Mouse (Mus musculus): ENCODE data around the gene Cyp8b1.

The Cyp8b1 gene

DNA sequence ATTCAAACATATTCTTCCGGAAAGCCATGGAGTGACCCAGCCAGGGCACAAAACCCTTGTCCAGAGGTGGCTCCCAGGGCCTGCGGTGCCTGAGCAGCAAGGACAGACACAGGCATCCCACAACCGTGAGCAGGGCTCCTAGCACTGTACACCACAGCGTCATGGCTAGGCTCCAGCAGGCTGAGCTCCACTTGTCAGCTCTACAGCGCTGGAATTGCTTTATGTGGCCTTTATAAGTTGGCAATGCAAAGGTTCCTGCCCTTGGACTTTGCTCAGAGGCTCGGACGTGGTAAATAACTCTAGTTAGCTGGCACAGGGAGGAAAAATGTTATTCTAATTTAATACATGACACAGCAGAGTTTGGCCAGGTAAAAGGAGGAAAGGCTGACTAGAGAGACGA lies at the start of gene Cyp8b1:
Cyp8b1 (minus strand) TSS at position 204 of the 400 bp plus-strand sequence.
- no peak for DNase-seq (ENCODE audit: low spot score in 2 of 2)

DNA sequence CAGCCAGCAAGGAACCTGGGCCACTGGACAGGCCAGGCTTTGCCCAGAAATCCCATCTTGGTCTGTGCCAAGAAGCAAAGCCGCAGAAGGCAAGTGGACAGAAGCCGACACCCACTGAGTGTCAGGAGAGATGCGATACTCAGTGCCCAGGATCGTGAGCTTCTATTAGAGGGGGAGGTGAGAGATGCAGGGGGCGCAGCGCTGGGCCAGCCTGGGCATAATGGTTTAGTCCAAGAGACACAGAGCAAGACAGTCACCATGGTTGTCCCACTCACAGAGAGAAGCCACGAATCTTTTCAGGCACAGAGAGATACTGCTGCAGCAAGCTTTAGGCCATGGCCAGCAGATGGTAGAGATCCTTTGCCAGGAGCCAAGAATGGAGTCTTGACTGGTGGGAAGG lies 48.8 kb upstream of the Cyp8b1 start:
- DNase-seq (ENCODE audit: low spot score in 2 of 2), result no peak

DNA sequence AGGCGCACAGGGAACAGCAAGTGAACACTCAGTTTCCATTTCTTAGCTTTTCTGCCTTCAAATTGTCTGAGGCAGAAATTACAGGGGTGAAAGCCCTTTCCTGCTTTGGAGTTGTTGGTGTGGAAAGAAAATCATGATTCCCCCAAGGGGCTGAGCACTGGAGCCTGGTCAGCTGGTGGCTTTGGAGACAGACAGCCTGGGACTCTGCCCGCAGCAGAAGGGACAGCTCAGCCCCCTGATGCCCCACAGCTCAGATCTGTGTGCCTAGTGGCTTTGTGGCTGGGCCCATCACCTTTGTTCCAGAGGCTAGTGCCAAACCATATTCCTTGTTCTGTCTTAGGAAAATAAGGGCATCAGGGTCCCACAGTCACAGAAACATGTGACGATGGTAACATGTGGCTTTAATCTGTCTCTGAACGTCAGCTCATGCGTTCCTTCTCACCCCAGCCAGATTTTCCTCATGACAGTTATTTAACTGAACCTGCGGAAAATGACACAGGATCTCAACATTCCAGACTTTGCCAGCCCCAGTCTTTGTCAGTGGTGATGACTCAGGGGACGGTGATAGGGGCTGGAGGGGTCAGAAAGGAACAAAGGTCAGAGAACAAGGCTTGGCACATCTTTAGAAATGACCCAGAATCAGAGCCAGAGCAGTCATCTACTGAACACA lies 44.0 kb upstream of the Cyp8b1 start:
- no peak for DNase-seq (ENCODE audit: low spot score in 2 of 2)

DNA sequence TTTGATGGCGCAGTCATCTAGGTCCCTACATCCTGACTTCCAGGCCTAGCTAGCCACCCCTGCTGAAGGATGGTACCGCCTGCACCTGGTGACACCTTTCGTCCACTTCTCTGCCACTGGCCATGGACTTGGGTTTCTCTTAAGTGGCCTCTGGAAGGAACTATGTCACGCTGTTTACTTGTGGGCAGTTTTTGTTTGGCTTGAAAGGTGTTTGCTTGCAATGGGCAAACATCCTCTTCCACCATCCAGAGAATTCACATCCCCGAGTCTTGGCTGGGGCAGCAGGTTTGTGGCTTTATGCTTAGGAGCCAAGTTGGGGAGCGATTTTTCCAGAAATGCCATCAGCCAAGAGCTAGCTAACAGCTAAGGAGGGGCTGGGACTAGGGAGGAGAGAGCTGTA lies 36.5 kb upstream of the Cyp8b1 start:
- DNase-seq (ENCODE audit: low spot score in 2 of 2), result no peak

DNA sequence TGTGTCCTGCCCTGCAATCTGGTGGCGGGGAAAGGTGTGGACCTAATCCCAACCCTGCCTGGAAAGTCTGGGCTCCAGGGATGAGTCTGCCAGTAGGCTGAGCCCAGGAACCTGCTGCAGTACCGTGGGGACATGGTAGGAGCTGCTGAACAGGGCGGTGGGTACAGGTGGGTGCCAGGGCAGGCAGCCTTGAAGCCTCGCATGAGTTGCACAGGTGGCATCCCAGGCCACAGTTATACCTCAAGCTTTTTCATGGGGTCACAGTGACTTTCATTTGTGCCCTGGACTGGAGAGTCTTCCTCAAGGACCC lies 35.0 kb upstream of the Cyp8b1 start:
- no peak for DNase-seq (ENCODE audit: low spot score in 2 of 2)

DNA sequence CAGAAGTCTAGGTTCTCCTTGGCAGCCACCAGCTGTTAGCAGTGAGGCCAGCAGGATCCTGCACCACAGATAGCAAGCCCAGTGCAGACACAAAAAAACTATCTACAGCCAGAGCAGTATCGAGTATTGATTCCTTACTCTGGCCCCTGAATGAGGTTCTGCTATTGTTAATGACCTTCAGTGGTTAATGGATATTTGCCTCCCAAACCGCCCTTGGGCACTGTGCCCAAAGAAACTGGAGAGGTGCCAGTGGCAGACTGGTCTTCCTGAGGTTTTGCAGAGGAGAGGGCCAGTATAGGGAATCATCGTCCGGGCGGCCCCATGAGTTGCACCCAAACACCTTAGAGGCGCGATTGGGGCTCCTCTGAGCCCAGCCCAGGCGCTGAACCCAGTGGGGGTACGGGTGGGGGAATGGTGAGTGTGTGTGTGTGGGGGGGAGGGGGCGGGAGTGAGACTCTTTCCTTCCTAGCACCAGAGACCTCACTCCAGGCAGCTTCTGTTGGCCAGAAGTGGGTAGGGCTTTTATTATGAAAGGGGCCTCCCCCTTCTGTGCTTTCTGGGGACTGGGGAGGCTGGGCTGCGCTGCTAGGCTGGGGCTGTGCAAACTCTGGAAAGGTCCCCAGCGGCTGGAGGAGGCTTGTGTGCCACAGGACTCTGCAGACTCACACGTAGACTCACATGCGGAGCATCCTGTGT lies 34.5 kb upstream of the Cyp8b1 start, which contains the start of gene Fam198a:
Fam198a (plus strand) TSS at position 571 of the 696 bp plus-strand sequence.
- no peak for DNase-seq (ENCODE audit: low spot score in 2 of 2)

DNA sequence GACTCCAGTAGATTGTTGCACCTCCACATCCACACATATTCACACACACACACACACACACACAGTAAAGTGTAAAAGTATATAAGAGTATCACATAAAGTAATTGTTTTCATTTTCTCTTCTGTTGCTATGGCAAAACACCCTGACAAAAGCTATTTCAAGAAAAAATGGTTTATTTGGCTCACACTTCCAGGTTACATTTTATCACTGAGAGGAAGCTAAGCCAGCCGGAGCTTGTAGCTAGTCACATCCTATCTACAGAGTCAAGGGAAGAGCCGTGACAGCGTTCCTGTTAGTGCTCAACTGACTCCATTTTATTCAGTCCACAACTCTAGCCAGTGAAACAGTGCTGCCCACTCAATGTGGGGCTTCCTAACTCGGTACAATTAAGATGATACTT lies 32.3 kb upstream of the Cyp8b1 start:
- peak in 1 of 2 experiments; percentile 27 for DNase-seq (ENCODE audit: low spot score in 2 of 2)

DNA sequence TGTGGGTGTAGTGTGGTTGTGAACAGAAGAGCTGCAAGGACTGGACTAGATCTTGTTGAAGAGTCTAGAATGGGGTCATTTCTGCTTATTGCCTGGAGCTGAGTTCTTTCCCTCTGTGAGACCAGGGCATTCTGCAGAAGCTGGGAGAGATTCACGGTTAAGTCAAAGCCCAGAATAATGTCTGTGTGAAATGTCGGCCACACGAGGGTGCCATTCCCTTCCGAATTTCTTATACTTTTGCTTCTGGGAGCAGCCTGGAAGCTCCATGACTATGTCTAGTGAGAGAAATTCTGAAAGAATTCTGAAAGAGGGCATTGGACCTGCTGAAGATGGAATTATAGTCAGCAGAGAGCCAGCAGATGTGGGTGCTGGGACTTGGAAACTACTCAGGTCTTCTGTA lies 31.7 kb upstream of the Cyp8b1 start:
- peak; percentile 84 for DNase-seq (ENCODE audit: low spot score in 2 of 2)

DNA sequence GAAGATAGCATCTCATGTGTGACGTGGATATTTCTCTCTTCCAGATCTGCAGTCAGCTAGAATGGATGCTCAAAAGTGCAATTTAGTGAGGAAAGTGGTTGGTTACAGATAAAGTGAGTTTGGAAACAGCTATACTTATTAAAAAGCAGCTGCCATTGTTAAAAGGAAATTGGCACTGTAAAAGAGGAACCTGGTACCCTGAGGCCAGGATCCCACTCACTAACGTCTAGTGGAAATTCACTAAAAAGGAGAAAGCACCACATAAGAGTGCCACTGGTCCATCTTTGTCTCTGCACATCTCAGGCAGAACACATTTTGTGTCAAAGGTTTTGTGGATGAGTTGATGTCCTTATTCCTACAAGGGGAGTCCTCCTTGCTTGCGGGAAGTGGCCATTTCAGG lies 27.5 kb upstream of the Cyp8b1 start:
- DNase-seq (ENCODE audit: low spot score in 2 of 2), result no peak

DNA sequence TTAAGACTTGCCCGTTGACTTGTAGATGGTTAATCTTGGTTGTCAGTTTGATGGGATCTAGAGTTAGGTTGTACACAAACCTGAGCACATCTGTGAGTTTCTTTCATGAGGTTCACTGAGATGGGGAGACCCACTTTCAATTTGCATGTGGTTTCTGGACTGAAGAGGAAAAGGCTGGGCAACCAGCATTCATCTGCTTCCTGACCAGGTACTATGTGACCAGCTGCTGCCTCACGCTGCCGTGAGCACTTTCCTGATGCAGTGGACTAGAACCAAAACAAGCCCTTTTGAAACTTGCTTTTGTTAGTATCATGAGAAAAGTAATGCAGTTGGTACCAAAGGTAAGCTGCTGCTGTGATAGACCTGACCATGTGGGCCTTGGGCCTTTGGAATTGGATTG lies 26.9 kb upstream of the Cyp8b1 start:
- DNase-seq (ENCODE audit: low spot score in 2 of 2), result no peak

DNA sequence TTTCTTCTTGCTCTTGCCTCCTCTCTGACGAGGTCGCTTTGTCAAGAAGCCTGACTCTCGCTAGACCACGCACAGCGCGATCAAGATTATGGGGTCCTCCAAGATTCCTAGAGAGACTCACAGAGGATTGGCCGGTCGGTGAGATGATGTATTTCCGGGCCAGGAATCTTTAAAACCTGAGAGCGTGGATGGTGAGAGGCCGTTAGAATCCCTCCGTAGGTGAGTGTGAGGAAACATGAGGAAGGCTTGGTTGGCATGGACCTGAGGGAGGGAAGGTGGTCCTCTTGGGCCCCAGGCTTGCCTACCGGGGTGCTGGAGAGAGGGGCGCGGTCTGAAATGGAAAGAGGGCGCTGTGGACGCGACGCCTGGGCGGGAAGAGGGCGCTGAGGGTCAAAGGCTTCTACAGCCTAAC lies 21.8 kb upstream of the Cyp8b1 start:
- DNase-seq (ENCODE audit: low spot score in 2 of 2), result no peak

DNA sequence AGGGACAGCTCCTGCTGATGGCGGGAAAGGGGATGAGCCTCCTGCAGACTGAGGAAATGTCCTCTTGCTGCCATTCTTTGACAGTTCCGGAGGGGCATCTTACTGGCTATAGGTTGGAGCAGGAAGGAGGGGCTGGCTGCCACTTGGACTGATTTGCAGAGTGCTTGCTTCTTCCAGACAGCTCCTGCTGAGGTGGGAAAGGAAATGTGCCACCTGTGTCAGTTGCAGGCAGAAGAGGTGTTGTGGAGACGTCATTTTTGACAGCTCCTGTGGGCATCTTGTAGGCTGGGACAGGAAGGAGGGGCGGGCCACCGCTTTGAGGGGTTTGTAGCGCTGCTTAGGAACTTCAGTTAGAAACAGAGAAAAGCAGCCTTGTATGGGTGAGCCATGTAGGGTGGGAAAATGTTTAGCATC lies 21.4 kb upstream of the Cyp8b1 start:
- no peak for DNase-seq (ENCODE audit: low spot score in 2 of 2)

DNA sequence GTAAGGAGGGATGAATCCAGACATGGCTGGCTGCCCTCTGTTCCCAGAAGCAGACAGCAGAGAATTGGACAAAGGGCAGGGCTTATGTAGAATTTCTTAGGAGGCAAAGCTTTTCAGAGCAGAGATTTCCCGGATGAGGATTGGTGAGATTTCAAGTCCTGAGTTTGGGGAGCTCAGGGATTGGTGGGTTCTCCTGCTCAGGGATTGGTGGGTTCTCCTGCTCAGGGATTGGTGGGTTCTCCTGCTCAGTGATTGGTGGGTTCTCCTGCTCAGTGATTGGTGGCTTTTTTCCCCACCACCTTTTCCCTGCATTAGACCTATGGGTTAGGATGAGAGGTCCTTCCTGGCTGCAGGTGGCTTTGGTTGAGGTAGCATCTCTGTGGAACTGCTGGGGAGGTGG lies 20.8 kb upstream of the Cyp8b1 start:
- DNase-seq (ENCODE audit: low spot score in 2 of 2), result no peak

DNA sequence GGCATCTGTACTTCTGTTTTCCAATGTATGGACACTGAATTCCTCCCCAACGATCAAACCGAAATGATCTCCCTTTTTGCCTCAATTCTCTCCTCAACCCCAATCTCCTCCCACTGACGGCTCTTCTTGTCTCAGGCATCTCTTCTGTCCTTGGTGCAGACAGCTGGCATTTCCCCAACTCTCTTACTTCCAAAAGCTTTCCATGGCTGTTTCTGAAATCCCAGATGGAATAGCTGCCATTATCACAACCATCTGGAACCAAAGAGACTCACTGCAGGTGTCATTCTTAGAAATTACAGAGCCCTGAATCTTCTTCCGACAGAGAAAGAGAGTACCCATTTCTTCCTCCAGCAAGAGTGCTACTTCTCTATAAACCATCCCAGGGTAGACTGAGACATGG lies 18.8 kb upstream of the Cyp8b1 start:
- DNase-seq (ENCODE audit: low spot score in 2 of 2), result no peak

DNA sequence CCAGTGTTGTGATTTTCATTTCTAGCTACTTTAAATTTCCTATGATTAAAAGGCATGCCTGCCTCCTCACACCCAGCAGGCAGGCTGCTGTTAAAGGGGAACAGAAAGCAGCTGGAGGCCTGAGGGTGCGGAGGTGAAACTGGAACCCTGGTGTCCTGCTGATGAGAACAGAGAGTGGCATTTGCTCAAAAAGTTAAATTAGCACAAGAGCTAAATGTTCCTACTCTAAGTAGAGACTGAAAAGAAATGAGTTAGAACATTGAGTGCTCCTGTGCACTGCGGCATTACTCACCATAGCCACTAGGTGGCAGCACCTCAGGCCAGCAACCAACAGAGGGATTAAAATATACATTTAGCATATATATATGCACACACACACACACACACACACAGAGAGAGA lies 12.4 kb upstream of the Cyp8b1 start:
- DNase-seq (ENCODE audit: low spot score in 2 of 2), result peak; percentile 78 to 81

DNA sequence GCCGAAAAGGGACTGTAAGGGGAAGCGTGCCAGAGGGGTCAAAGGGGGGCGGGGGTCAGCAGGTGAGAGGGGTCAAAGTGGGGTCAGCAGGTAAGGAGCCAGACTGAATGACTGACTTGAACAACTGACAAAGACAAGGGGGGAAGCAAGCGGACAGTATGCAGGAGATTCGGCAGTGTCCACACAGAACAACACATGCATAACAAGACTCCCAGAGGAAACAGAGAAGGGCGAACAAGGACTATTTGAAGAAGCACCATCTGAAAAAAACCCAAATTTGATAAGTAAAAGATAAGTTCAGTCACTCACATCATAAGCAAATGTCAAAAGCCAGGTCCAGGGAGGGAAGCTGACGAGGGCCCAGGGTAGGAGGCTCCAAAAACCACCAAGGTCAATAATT lies 11.6 kb upstream of the Cyp8b1 start:
- DNase-seq (ENCODE audit: low spot score in 2 of 2), result no peak

DNA sequence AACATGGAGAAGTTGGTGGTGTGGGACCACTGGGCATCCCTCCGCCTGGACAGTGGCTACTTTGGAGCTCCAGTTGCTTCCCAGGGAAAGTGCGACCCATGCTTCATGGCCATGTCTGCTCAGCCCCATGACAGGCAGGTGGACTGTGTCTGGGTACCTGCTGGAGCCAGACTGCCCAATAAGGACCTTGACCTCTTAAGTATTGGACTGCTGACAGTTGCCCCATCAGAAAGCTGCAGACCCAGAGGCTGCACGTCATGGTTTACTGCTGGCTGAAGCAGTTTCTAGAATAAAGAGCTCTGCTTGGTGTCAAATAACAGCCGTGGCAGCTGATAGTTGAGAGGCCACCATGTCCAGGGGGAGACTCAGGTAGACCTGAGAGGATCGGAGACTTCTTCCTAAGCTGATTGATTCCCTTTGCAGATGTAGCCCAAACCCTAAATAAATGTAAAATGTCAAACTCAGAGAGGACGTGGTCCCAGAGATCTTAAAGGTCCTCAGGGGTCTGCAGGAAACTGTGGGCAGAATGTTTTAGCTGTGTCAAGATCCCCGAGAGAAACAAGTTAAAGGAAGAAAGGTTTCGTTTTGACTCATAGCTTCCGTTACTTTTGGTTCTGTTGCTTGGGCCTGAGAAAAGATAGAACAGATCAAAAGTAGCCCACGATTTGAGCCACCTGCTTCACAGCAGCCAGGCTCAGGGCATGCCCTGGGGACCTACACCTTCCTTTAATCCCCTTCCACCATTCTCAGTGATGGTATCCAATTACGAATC lies 10.7 kb upstream of the Cyp8b1 start:
- DNase-seq (ENCODE audit: low spot score in 2 of 2), result no peak

DNA sequence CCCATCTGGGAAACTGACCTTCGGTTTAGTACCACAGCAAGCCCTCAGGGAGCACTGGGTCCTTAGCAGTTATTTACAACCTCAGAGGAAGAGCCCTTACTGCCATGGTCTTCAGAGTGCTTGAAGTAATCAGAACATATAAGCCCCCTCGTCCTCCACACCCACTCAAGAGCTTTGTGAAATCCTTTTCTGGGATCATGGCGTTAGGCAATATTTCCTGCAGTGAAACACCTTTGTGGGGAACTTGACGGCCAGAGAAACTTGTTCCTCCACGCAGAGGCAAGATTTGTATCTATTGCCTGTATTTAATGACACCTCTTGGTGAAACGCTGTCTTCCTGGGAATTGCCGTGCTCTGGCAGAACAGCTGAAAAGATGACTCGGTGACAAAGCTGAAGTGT lies 9.9 kb upstream of the Cyp8b1 start:
- DNase-seq (ENCODE audit: low spot score in 2 of 2), result no peak

DNA sequence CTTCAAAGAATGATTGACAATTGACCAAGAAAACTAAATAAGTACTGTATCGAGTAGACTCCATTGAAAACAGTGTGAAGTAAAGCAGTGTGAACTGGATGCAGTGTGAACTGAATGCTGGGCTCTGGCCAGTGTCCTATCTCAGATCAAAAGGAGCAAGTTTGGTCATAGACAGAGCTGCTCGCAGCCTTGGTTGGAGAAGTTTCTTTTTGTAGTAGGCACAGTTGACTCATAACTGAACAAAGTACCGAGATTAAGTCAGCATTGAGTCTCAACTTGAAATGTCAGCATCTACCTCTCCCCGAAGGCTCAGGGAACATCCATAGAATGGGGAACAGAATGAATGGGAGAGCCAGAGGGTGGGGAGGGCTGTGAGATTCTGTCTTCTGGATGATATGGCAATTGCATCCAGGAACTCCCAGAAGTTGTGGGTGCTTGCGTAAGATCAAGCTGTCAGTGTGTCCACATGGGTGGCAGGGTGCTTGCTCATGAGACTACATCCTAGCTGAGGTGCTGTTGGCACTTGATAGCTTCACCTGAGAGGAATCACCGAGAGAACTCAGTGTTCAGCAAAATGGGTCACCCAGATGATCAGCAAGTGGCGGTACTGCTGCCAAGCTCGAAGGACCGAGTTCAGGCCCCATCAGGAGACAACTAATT lies 8.9 kb upstream of the Cyp8b1 start:
- DNase-seq (ENCODE audit: low spot score in 2 of 2), result no peak

DNA sequence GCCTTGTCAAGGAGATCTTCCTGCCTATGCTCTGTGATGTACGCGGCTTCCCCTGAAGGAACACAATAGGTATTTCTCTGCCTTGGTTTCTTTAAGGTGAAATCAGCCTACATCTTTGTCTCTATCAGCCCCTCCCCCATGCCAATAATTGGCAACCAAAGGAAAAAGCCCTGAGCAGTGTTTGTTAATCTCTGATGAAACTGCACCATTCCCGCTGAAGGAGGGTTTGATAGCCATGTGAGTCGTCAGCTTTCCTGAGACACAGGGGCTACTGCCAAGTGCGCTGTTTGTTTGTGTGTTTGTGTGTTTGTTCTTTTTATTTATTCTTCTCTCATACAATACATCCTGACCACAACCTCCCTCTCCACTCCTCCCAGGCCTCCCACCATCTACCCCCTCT lies 7.8 kb upstream of the Cyp8b1 start:
- no peak for DNase-seq (ENCODE audit: low spot score in 2 of 2)

DNA sequence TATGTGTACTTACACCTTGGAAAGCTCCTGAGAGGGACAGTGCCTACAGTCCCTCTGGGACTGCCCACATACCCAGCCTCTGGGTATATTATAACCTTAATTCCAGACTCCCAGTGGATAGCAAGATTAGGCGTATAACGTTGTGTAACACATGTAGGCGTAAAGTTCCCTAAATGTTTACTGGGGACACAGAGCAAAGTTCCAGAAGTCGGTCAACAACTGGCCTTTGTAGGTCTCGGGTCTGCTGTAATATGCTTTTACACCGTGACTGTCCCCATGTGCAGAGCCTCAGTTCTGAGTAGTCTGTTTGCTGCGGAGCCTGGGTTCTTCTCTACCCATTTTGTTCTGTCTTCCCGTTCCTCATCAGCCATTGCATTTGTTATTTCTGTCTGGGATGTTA lies 7.3 kb upstream of the Cyp8b1 start:
- DNase-seq (ENCODE audit: low spot score in 2 of 2), result no peak

DNA sequence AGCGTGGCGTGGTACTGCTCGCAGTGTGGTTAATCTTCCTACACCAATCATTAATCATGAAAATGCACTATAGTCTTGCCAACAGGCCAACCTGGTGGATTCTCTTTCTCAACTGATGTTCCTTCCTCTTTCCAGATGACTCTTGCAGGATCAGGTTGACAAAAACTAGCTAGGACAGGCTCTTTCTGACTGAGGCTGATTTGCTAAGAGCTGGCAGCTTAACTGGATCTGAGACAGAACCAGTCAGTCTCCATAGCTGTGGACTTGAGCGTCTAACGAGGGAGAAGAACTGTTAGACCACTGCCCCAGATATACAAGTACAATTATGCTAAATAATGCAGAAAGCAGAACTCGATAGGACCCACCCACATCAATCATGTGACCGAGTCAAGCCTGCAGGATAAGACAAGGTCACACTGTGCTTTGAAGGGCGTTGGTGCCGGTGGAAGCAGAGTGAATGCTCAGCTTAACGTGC lies 3.0 kb upstream of the Cyp8b1 start:
- DNase-seq (ENCODE audit: low spot score in 2 of 2), result no peak

All from right cerebral cortex, adult 2 months (tissue).